Mouse (Mus musculus): Measurements from ENCODE around the gene Suclg1. TPM values are rescaled to one million over a fixed set of nuclear protein-coding genes. Genes with fewer than 3 reads are reported as not detected.

Gene Suclg1
- total RNA-seq, 2 experiments from 2014 or later: 284 to 376 TPM

DNA sequence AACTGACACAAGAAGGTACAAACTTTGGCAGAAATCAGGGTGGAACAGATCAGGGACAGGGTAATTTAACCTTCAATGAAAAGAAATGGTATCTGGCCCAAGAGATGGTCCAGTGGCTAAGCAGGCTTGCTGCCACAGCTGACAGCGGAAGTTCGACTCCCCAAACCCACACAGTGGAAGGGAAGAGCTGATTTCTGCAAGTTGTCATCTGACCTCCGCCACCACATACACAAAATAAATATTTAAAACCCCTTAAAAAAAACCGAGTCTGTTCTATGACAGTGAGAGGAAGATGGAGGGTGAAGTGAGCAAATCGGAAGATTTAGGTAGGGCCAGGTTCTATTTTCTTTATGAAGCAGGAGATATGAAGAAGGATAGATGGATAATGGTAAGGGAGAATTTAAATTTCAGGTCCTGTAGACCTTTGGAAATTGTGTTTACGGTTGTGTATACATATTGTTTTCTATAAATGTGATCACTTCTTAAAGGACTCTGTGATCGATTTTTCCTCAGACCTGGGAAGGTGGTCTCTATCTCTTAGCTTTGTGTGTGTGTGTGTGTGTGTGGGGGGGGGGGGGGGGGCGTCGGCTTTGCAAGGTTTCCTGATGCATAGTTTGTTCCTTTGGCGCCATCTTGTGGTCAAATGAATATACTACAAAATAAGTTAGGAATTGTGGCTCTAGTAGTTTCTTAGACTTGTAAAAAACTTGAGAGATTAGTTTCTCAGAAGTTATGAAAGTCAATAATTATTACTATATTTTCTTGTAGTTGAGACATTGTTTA is 20.6 kb upstream of the Suclg1 start:
- TF ChIP-seq CTCF (IDR thresholded peaks at IDR 0.05): peak; percentile 57
- H3K27ac ChIP-seq: no peak overlapping the region
- DNase-seq: no peak
- H3K4me3 ChIP-seq: no peak overlapping the region
- intact Hi-C loops (cut with DNase I): loop anchor here (2.0 to 5.0 kb wide), 2 partner anchors 75 to 287 kb away; no protein-coding TSS in a partner anchor

DNA sequence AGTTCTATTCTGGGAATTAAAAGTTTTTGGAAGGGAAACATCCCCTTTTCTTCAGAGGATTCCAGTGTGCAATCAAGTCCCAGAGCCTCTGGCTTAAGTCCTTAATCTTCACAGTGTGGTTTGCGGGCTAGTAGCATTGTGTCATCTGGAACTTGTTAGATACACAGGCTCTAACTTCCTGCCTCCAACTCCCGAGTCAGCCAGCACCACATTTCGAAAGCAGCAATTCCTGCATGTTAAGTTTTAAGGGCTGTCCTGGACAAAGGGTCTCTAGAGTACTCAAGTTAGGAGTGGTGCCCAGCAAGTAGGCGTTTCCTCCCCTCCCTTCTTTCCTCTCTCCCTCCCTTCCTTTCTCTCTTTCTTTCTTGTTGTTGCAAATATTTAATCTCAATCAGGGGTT is 19.8 kb upstream of the Suclg1 start:
- intact Hi-C loops (cut with DNase I): loop anchor here (2.0 to 5.0 kb wide), 2 partner anchors 76 to 288 kb away; no protein-coding TSS in a partner anchor
- H3K27ac ChIP-seq: peak overlapping the region; percentile 53
- DNase-seq: peak; percentile 53

DNA sequence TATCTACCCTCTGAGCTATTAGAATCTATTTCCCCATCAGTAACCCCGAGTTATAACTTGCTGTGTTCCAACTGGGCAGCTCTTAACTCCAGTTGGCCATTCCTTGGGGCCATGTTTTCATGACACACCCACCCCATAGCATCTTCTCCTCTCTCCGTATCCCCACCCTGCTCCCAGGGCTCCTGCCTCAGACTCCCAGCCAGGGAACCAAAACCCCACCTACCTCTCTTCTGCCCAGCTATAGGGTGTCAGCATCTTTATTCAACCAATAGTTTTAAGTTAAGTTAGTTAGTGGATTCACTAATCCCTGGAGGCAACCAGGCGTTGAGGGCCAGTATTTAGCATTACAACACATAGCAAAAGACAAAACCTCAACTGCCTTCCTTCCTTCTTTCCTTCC is 19.3 kb upstream of the Suclg1 start:
- H3K4me3 ChIP-seq: no peak overlapping the region
- intact Hi-C loops (cut with DNase I): loop anchor here (2.0 to 5.0 kb wide), 2 partner anchors 77 to 288 kb away; no protein-coding TSS in a partner anchor
- DNase-seq: no peak
- no peak for TF ChIP-seq CTCF (IDR thresholded peaks at IDR 0.05)
- H3K27ac ChIP-seq: peak overlapping the region; percentile 53

More for the DNA sequence above, 19.8 kb upstream of the Suclg1 start:
- H3K4me3 ChIP-seq: no peak overlapping the region
- no peak for TF ChIP-seq CTCF (IDR thresholded peaks at IDR 0.05)

DNA sequence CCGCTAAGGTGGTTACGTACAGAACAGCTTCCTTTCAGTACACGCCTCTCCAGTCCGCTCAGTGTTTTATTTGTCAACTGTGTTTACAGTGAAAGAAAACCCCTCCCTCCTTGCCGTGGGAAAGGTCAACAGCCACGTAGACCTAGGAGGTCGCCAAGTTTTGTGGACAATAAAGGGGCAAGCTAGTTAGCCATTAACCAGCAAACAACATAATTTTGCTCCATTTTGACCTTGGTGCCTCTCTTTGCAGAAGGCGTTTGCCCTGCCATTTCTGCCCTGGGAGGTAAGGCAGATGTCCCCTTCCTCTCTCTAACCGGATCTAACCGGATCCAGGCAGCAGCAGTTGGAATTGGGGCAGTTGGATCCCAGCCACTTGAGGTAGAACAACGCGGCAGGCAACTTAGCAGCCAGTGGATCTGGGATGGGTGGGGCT is 16.0 kb upstream of the Suclg1 start:
- Histone ChIP-seq H3K4me3 (no peak overlapping the region), H3K27ac (no peak overlapping the region)
- DNase-seq: no peak
- no peak for TF ChIP-seq CTCF (IDR thresholded peaks at IDR 0.05)
- intact Hi-C loops (cut with DNase I): no loop called here

DNA sequence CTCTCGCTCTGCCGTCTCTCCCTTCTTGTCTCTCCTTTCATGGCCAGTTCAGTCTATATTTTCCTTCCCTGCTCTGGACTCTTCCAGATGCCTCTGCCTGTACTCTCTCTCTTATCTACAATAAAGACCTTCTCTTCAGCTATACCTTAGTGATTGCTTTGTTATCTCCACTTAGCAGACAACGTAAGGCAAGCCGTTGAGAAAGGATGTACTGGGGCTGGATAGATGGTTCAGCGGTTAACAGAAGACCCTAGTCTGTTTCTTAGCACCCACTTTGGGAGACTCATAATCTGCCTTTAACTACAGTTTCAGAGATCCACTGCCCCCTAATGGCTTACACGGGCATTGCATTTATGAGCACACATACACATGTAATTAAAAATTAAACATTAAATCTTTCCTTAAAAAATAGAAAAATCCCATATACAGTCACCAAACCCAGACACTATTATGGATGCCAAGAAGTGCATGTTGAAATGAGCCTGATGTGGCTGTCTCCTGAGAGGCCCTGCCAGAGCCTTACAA is 14.9 kb upstream of the Suclg1 start:
- intact Hi-C loops (cut with DNase I): no loop called here
- TF ChIP-seq CTCF (IDR thresholded peaks at IDR 0.05): peak; percentile 57

DNA sequence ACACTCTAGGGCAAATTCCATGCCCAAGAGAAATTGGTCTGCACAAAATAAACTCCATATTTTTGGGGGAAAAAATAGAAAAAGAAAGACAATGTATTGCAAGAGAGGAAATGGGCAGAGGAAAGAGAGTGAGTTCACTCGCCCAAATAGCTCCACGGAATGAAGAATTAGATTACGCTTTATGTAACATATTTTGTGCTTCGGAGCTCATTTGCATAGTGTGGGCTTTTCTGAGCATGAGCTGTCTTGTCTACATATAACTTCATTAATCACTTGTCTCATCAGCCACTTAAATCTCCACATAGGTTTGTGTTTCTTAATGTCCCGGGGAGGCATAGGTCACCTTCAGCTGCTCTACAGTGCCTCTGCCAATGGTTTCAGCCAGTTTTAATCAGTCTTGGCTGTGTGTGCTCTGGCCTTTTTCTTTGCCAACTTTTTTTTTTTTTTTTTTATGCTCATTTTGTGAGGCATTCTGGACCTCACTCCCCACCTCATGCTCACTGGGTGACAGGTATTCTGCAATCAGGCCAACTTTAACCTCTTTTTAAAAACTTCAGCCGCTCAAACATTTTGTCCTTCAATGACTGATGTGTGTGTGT is 13.8 kb upstream of the Suclg1 start:
- no peak for TF ChIP-seq CTCF (IDR thresholded peaks at IDR 0.05)
- no peak for DNase-seq
- intact Hi-C loops (cut with DNase I): no loop called here
- no peak overlapping the region for H3K4me3 ChIP-seq
- no peak overlapping the region for H3K27ac ChIP-seq

More for the DNA sequence above, 14.9 kb upstream of the Suclg1 start:
- no peak for DNase-seq
- Histone ChIP-seq H3K27ac (no peak overlapping the region), H3K4me3 (no peak overlapping the region)

DNA sequence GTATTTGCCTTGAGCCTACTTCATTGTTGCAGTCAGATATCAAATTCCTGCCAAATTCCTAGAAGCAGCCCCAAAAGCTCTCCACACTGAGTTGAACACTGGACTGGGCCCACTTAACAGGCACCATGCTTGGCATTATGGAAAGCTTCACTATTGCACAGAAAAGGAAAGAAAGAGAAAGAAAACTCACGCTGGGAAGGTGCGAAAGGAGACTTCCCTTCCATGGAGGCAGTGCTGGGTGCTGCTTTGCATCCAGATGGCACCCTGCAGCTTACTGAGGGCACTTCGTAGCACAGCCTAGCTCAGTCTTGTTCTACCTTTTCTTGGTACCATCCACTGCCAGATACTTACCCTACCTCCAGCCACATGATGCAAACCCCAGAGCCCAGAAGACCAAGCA is 12.5 kb upstream of the Suclg1 start:
- intact Hi-C loops (cut with DNase I): no loop called here
- TF ChIP-seq CTCF (IDR thresholded peaks at IDR 0.05): no peak
- no peak for DNase-seq
- H3K27ac ChIP-seq: no peak overlapping the region
- H3K4me3 ChIP-seq: no peak overlapping the region

DNA sequence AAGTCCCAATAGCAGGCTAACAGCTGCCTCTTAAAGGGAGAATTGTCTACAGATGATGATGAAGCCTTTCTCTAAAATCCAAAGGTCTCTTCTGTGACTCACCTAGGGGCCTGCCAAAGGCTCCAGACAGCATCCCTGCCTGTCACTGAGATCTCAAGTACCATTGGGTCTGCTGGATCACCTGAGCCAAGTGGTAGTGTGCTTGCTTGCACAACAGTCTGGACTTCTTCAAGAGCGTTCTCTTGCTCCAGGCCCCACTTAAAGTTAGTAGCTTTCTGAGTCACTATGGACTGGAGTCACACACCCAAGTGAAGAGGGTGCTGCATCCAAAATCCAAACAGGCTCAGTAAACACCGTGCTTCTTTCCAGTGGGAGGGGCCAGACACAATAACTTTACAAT is 1.4 kb upstream of the Suclg1 start:
- Histone ChIP-seq H3K4me3 (no peak overlapping the region), H3K27ac (no peak overlapping the region)
- no peak for DNase-seq
- no peak for TF ChIP-seq CTCF (IDR thresholded peaks at IDR 0.05)
- intact Hi-C loops (cut with DNase I): no loop called here

DNA sequence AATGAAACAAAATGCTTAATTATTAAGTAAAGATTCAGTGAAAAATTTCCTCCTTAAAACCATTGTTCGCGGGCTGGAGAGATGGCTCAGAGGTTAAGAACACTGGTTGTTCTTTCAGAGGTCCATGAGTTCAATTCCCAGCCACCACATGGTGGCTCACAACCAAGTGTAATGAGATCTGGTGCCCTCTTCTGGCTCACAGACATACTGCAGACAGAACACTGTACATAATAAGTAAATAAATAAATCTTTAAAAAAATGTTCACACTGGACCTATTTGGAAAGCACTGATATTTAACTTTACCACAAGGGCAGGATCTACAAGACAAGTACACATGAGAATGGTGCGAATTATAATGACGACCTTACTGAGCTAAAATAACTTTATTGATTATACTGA is 730 bp upstream of the Suclg1 start:
- TF ChIP-seq CTCF (IDR thresholded peaks at IDR 0.05): peak; percentile 60
- Histone ChIP-seq H3K27ac (peak overlapping the region; percentile 97), H3K4me3 (peak overlapping the region; percentile 98)
- DNase-seq: no peak
- intact Hi-C loops (cut with DNase I): no loop called here

DNA sequence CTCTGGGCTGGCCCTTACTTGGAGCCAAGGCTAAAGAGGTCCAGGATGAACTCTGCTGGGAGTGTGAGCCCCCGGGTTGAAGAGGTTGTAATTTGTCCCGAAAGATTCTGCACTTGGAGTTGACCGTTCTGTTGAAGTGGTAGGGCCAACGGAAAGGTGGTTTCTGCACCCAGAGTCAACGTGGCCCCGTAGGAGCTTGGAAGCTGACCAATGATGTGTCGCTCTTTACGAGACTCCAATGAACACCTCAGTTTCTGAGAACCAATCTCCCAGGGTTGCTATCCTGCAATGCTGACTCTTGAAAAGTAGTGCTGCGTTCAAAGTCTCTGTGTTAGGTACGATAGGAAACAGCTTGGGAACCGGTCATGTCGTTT is 854 bp downstream of the Suclg1 start:
- intact Hi-C loops (cut with DNase I): no loop called here
- H3K4me3 ChIP-seq: peak overlapping the region; percentile 98
- H3K27ac ChIP-seq: peak overlapping the region; percentile 97
- no peak for DNase-seq
- TF ChIP-seq CTCF (IDR thresholded peaks at IDR 0.05): no peak

DNA sequence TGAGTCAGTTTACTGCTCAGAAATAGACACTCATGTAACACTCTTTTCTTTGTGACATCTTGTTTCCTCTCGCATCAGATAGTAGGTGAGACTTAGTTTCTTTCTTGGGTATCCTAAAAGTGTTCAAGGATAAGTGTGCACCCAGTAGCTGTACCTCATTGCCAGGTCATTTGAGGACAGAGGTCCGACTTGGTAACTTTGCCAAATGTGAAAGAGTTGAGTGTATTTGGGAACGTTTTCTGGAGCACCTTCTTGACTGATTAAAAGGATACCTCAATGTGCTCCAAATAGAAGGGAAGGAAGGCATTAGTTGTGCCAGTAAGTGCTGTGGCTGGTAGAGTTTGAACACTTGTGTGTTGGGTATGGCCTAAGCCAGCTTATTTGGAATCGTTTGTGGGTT is 1.7 kb downstream of the Suclg1 start:
- intact Hi-C loops (cut with DNase I): no loop called here
- H3K27ac ChIP-seq: peak overlapping the region; percentile 97; the same call in 1 of the 2 replicates
- no peak for TF ChIP-seq CTCF (IDR thresholded peaks at IDR 0.05)

GRCm38 (mm10) chr6:73251336-73251735 is 3.2 kb downstream of the Suclg1 start:
- peak overlapping the region; percentile 69 for H3K27ac ChIP-seq
- intact Hi-C loops (cut with DNase I): no loop called here
- peak; percentile 51 for DNase-seq
- no peak for TF ChIP-seq CTCF (IDR thresholded peaks at IDR 0.05)
- H3K4me3 ChIP-seq: peak overlapping the region; percentile 26

More for the DNA sequence above, 1.7 kb downstream of the Suclg1 start:
- peak overlapping the region; percentile 98 for H3K4me3 ChIP-seq
- DNase-seq: no peak

GRCm38 (mm10) chr6:73252396-73252795 is 4.2 kb downstream of the Suclg1 start:
- peak overlapping the region; percentile 85; the same call in 1 of the 2 replicates for H3K27ac ChIP-seq
- intact Hi-C loops (cut with DNase I): no loop called here
- no peak for DNase-seq
- H3K4me3 ChIP-seq: peak overlapping the region; percentile 5; the same call in 1 of the 2 replicates
- no peak for TF ChIP-seq CTCF (IDR thresholded peaks at IDR 0.05)

All from gastrocnemius, adult 2 months (tissue).